Mouse (Mus musculus): ENCODE results near the gene Ndufs2. TPM values are rescaled to one million over a fixed set of nuclear protein-coding genes. Genes with fewer than 3 reads are reported as not detected.

Ndufs2 gene
- total and polyA plus RNA-seq, 2 experiments: 174 to 272 TPM

DNA sequence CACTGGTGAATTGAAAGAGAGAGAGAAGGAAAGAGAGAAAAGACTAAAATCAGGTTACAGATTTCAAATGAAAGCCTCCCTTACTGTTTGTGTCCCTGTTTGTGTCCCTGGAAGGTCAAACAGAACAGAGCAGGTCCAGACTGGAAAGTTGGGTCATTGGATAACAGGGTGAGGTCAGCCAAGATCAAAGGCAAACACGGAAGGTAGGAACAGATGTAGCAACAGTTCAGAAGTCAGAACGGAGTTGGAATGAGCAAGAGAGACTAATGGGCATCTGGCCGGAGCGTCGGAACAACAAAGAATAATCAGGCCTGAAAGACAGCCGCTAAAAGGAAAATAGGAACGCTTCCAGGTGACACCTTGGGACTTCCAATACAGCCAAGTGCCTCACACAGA, 46.9 kb downstream of the Ndufs2 start:
- peak; percentile 100 for DNase-seq (ENCODE audit: extremely low read depth, low read depth, low spot score)
- no peak overlapping the region for H3K27ac ChIP-seq (replicated peaks; ENCODE audit: insufficient read depth, low read depth, low read length)
- H3K79me2 ChIP-seq (ENCODE audit: control insufficient read depth, insufficient read depth, low read length): no peaks in the 10 kb centered on the region
- peaks cover 9% of the 10 kb centered on the region for H3K4me1 ChIP-seq (ENCODE audit: control insufficient read depth, insufficient read depth, low read length)
- TF ChIP-seq POLR2A (IDR thresholded peaks at IDR 0.05; ENCODE audit: extremely low read depth, insufficient read depth, low read length): no peak
- no peak for TF ChIP-seq CTCF (IDR thresholded peaks at IDR 0.05; ENCODE audit: low read depth, low read length)
- no peaks in the 10 kb centered on the region for H3K27me3 ChIP-seq (ENCODE audit: control insufficient read depth, insufficient read depth, low read length)
- no peaks in the 10 kb centered on the region for H3K36me3 ChIP-seq (ENCODE audit: control insufficient read depth, insufficient read depth, low read length)
- H3K4me3 ChIP-seq (ENCODE audit: insufficient read depth, low read depth, low read length): no peak overlapping the region
- no peak overlapping the region for H3K9ac ChIP-seq (ENCODE audit: low read depth, low read length)
- 22% methylated on average over 7 of the region's 7 CpGs for WGBS

DNA sequence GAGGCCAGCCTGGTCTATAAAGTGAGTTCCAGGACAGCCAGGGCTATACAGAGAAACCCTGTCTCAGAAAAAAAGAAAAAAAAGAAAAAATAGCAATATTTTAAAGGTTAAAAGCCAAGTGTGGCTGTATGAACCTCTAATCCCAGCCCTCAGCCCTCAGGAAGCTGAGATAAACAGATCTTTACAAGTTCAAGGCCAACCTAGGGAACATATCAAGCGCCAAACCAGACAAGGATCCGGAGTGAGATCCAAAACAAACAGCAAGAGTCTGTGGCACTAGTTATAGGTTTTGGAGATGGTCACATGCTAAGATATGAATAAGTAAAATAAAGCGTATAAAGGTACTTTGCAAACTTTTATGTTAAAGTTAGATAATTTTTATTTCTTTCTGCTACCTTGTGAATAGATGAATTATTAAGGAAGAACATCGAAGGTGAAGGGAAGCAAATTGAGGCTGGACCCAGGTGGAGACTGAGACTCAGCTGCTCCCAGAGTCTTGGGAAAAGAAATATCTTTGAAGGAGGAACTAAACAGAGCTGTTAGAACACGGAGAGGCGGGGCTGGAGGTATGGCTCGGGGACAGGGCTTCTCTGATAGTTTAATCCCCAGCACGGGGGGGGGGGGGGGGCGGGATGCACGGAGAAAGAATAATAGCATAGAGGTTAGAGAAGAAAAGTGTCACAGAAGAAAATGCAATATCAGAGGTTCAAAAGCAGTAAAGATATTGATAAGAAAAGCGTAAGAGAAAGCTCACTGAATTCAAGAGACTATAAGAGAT, 47.5 kb downstream of the Ndufs2 start:
- Histone ChIP-seq H3K27ac (replicated peaks; ENCODE audit: insufficient read depth, low read depth, low read length) (peak overlapping the region; percentile 90), H3K9ac (ENCODE audit: low read depth, low read length) (peak overlapping the region; percentile 56; the same call in 1 of the 2 replicates), H3K36me3 (ENCODE audit: control insufficient read depth, insufficient read depth, low read length) (no peaks in the 10 kb centered on the region), H3K4me1 (ENCODE audit: control insufficient read depth, insufficient read depth, low read length) (peaks cover 9% of the 10 kb centered on the region), H3K27me3 (ENCODE audit: control insufficient read depth, insufficient read depth, low read length) (no peaks in the 10 kb centered on the region), H3K4me3 (ENCODE audit: insufficient read depth, low read depth, low read length) (no peak overlapping the region; the same call in 1 of the 2 replicates), H3K79me2 (ENCODE audit: control insufficient read depth, insufficient read depth, low read length) (no peaks in the 10 kb centered on the region)
- WGBS: 16% methylated on average over 11 of the region's 11 CpGs
- TF ChIP-seq CTCF (IDR thresholded peaks at IDR 0.05; ENCODE audit: low read depth, low read length) (no peak), POLR2A (IDR thresholded peaks at IDR 0.05; ENCODE audit: extremely low read depth, insufficient read depth, low read length) (no peak)
- peak; percentile 96 for DNase-seq (ENCODE audit: extremely low read depth, low read depth, low spot score)

DNA sequence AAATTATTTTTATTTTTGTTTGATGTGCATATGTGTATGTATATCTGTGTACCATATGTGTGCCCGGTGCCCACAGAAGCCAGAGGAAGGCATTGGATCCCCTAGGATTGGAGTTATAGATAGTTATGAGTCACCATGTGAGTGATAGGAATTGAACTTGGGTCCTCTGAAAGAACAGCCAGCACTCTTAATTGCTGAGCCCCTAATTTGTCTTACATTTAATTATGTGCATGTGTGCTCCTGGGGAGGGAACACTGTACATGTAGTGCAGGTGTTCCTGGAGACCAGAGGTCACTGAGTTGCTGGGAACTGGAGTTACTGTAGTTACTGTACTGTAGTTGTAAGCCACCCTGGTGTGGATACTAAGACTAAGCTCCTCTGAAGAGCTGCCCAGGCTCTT, 50.4 kb downstream of the Ndufs2 start:
- no peak overlapping the region for H3K9ac ChIP-seq (ENCODE audit: low read depth, low read length)
- no peak for DNase-seq (ENCODE audit: extremely low read depth, low read depth, low spot score)
- H3K27ac ChIP-seq (replicated peaks; ENCODE audit: insufficient read depth, low read depth, low read length): no peak overlapping the region
- no peaks in the 10 kb centered on the region for H3K27me3 ChIP-seq (ENCODE audit: control insufficient read depth, insufficient read depth, low read length)
- WGBS: 95% methylated on average over 1 of the region's 1 CpGs
- TF ChIP-seq POLR2A (IDR thresholded peaks at IDR 0.05; ENCODE audit: extremely low read depth, insufficient read depth, low read length) (no peak), CTCF (IDR thresholded peaks at IDR 0.05; ENCODE audit: low read depth, low read length) (no peak)
- 0 out of 2 replicates have a peak, but pooled peaks cover 2% of the 10 kb centered on the region for H3K79me2 ChIP-seq (ENCODE audit: control insufficient read depth, insufficient read depth, low read length)
- H3K4me1 ChIP-seq (ENCODE audit: control insufficient read depth, insufficient read depth, low read length): peaks cover 11% of the 10 kb centered on the region
- H3K4me3 ChIP-seq (ENCODE audit: insufficient read depth, low read depth, low read length): no peak overlapping the region
- no peaks in the 10 kb centered on the region for H3K36me3 ChIP-seq (ENCODE audit: control insufficient read depth, insufficient read depth, low read length)

DNA sequence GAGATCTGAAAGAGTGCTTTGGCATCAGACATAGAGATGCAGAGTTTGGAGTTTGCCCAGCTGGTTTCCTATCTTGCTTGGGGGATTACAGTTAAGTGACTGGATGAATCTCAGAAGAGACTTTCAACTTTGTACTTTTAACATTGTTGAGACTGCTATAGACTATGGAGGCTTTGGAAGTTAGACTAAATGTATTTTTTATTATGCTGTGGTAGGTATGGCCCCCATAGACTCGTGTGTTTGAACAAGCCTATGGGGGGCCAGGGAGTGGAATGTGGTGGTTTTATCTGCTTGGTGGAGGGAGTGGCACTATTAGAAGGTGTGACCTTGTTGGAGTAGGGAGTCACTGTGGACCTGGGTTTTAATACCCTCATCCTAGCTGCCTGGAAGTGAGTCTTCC, 51.7 kb downstream of the Ndufs2 start:
- Histone ChIP-seq H3K4me1 (ENCODE audit: control insufficient read depth, insufficient read depth, low read length) (peaks cover 6% of the 10 kb centered on the region), H3K27ac (replicated peaks; ENCODE audit: insufficient read depth, low read depth, low read length) (no peak overlapping the region), H3K36me3 (ENCODE audit: control insufficient read depth, insufficient read depth, low read length) (no peaks in the 10 kb centered on the region), H3K9ac (ENCODE audit: low read depth, low read length) (no peak overlapping the region), H3K4me3 (ENCODE audit: insufficient read depth, low read depth, low read length) (no peak overlapping the region), H3K27me3 (ENCODE audit: control insufficient read depth, insufficient read depth, low read length) (no peaks in the 10 kb centered on the region), H3K79me2 (ENCODE audit: control insufficient read depth, insufficient read depth, low read length) (0 out of 2 replicates have a peak, but pooled peaks cover 2% of the 10 kb centered on the region)
- DNase-seq (ENCODE audit: extremely low read depth, low read depth, low spot score): no peak
- 71% methylated on average over 1 of the region's 1 CpGs for WGBS
- no peak for TF ChIP-seq POLR2A (IDR thresholded peaks at IDR 0.05; ENCODE audit: extremely low read depth, insufficient read depth, low read length)
- TF ChIP-seq CTCF (IDR thresholded peaks at IDR 0.05; ENCODE audit: low read depth, low read length): no peak

DNA sequence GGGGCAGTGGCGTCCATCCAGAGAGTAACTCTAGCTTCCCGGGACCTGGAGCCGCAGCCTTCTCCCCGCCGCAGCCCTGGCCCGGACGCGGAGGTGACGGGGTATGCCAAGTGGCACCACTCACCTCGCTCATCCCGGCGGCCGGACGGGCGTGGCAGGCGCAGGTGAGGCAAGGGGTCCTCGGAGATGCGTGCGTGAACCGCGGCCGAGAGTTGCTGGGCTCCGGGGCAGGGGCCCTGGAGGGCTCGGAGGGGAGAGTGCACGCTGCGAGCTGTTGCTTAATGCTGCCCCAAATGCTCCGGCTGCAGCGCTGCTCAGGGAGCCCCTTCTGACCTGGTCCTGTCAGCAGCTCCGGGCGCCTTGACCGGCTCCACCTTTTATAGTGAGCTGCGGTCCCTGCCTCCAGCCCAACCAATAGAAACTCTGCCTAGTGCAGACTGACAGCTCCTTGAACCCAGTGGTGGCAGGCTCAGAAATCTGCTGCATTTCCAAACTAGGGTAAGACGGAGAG, 55.2 kb downstream of the Ndufs2 start, which contains the start of gene Pcp4l1:
Gene Pcp4l1 (minus strand): TSS at position 382 of the 511 bp plus-strand sequence.
- H3K27ac ChIP-seq (replicated peaks; ENCODE audit: insufficient read depth, low read depth, low read length): no peak within 1 kb of the TSS
- peaks cover 2% of the 10 kb centered on the region; the same call in 1 of the 2 replicates for H3K4me1 ChIP-seq (ENCODE audit: control insufficient read depth, insufficient read depth, low read length)
- WGBS: under 1% methylated on average over 33 of the region's 33 CpGs
- H3K4me3 ChIP-seq (ENCODE audit: insufficient read depth, low read depth, low read length): peak within 1 kb of the TSS; percentile 59
- 0 out of 2 replicates have a peak, but pooled peaks cover 2% of the 10 kb centered on the region for H3K79me2 ChIP-seq (ENCODE audit: control insufficient read depth, insufficient read depth, low read length)
- peak; percentile 48 for DNase-seq (ENCODE audit: extremely low read depth, low read depth, low spot score)
- TF ChIP-seq CTCF (IDR thresholded peaks at IDR 0.05; ENCODE audit: low read depth, low read length) (no peak), POLR2A (IDR thresholded peaks at IDR 0.05; ENCODE audit: extremely low read depth, insufficient read depth, low read length) (no peak)
- no peaks in the 10 kb centered on the region for H3K27me3 ChIP-seq (ENCODE audit: control insufficient read depth, insufficient read depth, low read length)
- H3K9ac ChIP-seq (ENCODE audit: low read depth, low read length): peak within 1 kb of the TSS; percentile 64
- H3K36me3 ChIP-seq (ENCODE audit: control insufficient read depth, insufficient read depth, low read length): no peaks in the 10 kb centered on the region

Measured in liver, adult 2 months (tissue).